Mouse (Mus musculus) adrenal gland, postnatal 10 days (tissue): ENCODE data around the gene Gprasp2. TPM values are rescaled to one million over a fixed set of nuclear protein-coding genes. Genes with fewer than 3 reads are reported as not detected.

Experiments
- total RNA-seq, 2 experiments: library from RNA; stranded (reverse); gene quantifications; 2 replicates each; pipeline ENCODE4 v1.2.3; 2021

The Gprasp2 gene
- total RNA-seq, 2 experiments from 2014 or later, result 14.8 to 21.6 TPM

Other genes with a start within 250 kb of the Gprasp2 start
- gene Nxf7, start 240.3 kb upstream of the Gprasp2 start, total RNA-seq, result not detected
- not detected for gene Prame, start 211.3 kb upstream of the Gprasp2 start, total RNA-seq
- not detected for gene Tcp11x2, start 145.2 kb upstream of the Gprasp2 start, total RNA-seq
- gene Tmsb15a, start 113.8 kb upstream of the Gprasp2 start, total RNA-seq, result not detected
- 10 to 100 TPM in 1 of 2 experiments, 1 to 10 TPM in 1; 9.0 to 13.9 TPM for gene Armcx5, start 96.3 kb upstream of the Gprasp2 start, total RNA-seq
- 10 to 100 TPM; 42.7 to 57.9 TPM for gene Gprasp1, start 96.3 kb upstream of the Gprasp2 start, total RNA-seq
- 10 to 100 TPM; 25.1 to 33.5 TPM for gene Bhlhb9, start 41.4 kb upstream of the Gprasp2 start, total RNA-seq
- gene Arxes2, start 154.8 kb downstream of the Gprasp2 start, total RNA-seq, result 10 to 100 TPM; 62.1 to 76.8 TPM
- 10 to 100 TPM; 25.0 to 30.2 TPM for gene Arxes1, start 194.3 kb downstream of the Gprasp2 start, total RNA-seq
- 10 to 100 TPM; 34.5 to 38.8 TPM for gene Bex2, start 229.2 kb downstream of the Gprasp2 start, total RNA-seq
- gene Nxf3, start 246.2 kb downstream of the Gprasp2 start, total RNA-seq, result not detected